Mouse (Mus musculus) heart, postnatal 0 days (tissue): ENCODE measurements around the gene Acyp1. TPM values are rescaled to one million over a fixed set of nuclear protein-coding genes. Genes with fewer than 3 reads are reported as not detected.

ENCODE experiments used
- ATAC-seq: fragments of 200-750 bp; cut with Nextera tagmentation; 2 replicates; pipeline ENCODE4 v1.8.0; 2017; ENCODE audit warnings: low read depth, moderate number of reproducible peaks, moderate library complexity; ENCODE audit not compliant: insufficient read depth
- DNase-seq: peaks from one replicate; pipeline ENCODE4 v3.0.0-alpha.2; 2016; ENCODE audit warnings: low spot score
- H3K27ac ChIP-seq: fragments of 300-500 bp; sonication (generic); 2 replicates; pipeline ENCODE4 v1.5.1; 2014; ENCODE audit warnings: low read depth, mild to moderate bottlenecking
- H3K27me3 ChIP-seq: fragments of 300-500 bp; sonication (generic); 2 replicates; pipeline ENCODE4 v1.6.1; 2014; ENCODE audit warnings: low read length, mixed read lengths; ENCODE audit not compliant: control insufficient read depth, insufficient read depth
- H3K36me3 ChIP-seq: fragments of 300-500 bp; sonication (generic); replicated peaks from 2 replicates; pipeline ENCODE4 v1.6.1; 2014; ENCODE audit warnings: low read length, mixed read lengths; ENCODE audit not compliant: control insufficient read depth, insufficient read depth
- H3K4me1 ChIP-seq: fragments of 300-500 bp; sonication (generic); 2 replicates; pipeline ENCODE4 v1.6.1; 2014; ENCODE audit warnings: antibody characterized with exemption; ENCODE audit not compliant: control insufficient read depth, insufficient read depth
- H3K4me2 ChIP-seq: fragments of 300-500 bp; sonication (generic); 2 replicates; pipeline ENCODE4 v1.6.1; 2014; ENCODE audit warnings: low read depth, mild to moderate bottlenecking, low read length, moderate library complexity
- H3K4me3 ChIP-seq: fragments of 300-500 bp; sonication (generic); 2 replicates; pipeline ENCODE4 v1.5.1; 2014; ENCODE audit warnings: low read depth, low read length
- H3K9ac ChIP-seq: fragments of 300-500 bp; sonication (generic); replicated peaks from 2 replicates; pipeline ENCODE4 v1.6.1; 2014; ENCODE audit warnings: low read depth, low read length, mixed read lengths
- H3K9me3 ChIP-seq: fragments of 300-500 bp; sonication (generic); replicated peaks from 2 replicates; pipeline ENCODE4 v1.6.1; 2016; ENCODE audit warnings: low read length; ENCODE audit not compliant: control insufficient read depth
- CTCF ChIP-seq: IDR thresholded peaks from 2 replicates; pipeline ENCODE4 v1.5.1; 2016; ENCODE audit warnings: antibody characterized with exemption, control low read depth, low read depth
- EP300 ChIP-seq: IDR thresholded peaks from 2 replicates; pipeline ENCODE4 v1.6.1; 2016; ENCODE audit warnings: antibody characterized with exemption, low read depth
- whole genome bisulfite sequencing: fragments of 180-500 bp; shearing (Covaris S2); extraction: QIAGEN DNeasy Blood & Tissue Kit; methylation state at CpG from one replicate; pipeline ENCODE4 v1.1.7; 2014; 5-methylcytosine and 5-hydroxymethylcytosine counted together
- polyA plus RNA-seq: library from polyadenylated mRNA; unstranded; fragments of >200 nt; fragmentation: Nextera tagmentation; extraction: Ambion mirVana; gene quantifications from 2 replicates; pipeline ENCODE4 v1.2.1, GENCODE M21; 2015
- total RNA-seq: library from RNA; depleted of rRNA; stranded (reverse); fragments of >200 nt; gene quantifications from 2 replicates; pipeline ENCODE4 v1.2.3, GENCODE M21; 2014; ENCODE audit warnings: low replicate concordance

Gene Acyp1
- total and polyA plus RNA-seq, 2 experiments from 2014 or later = 18.1 to 59.8 TPM

DNA sequence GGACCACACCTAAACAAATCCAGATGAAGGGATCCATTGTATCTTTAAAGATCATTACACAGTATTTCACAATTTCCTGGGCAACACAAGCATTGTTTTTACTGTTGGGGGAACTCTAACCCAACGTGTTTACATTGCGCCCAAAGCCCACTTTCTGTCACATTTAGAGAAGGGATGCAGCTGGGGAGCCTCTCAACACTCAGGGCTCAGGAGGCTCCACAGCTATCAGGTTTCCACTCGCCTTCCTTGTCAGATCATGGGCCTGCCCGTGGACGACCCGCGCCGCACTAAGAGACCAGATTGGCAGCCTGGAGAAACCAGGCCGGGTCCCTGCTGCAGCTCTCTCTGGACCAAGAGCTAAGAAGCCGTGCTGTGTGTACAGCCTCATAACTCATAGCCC lies 14.7 kb downstream of the Acyp1 start:
- no peak overlapping the region for H3K4me3 ChIP-seq
- 61% methylated on average over 10 of the region's 10 CpGs for WGBS
- no peaks in the 10 kb centered on the region for H3K27me3 ChIP-seq
- ATAC-seq = no peak
- DNase-seq = no peak
- TF ChIP-seq EP300 (no peak), CTCF (no peak)
- H3K36me3 ChIP-seq = peaks cover 12% of the 10 kb centered on the region; the same call in 1 of the 2 replicates
- no peaks in the 10 kb centered on the region for H3K9me3 ChIP-seq
- no peak overlapping the region for H3K9ac ChIP-seq
- no peaks in the 10 kb centered on the region for H3K4me1 ChIP-seq
- no peak overlapping the region for H3K27ac ChIP-seq
- H3K4me2 ChIP-seq = no peak overlapping the region

GRCm38 (mm10) chr12:85271843-85272206 lies 16.4 kb downstream of the Acyp1 start:
- Histone ChIP-seq H3K27ac (no peak overlapping the region), H3K9me3 (no peaks in the 10 kb centered on the region), H3K27me3 (no peaks in the 10 kb centered on the region), H3K9ac (no peak overlapping the region), H3K4me2 (no peak overlapping the region), H3K36me3 (peaks cover 12% of the 10 kb centered on the region; the same call in 1 of the 2 replicates), H3K4me3 (no peak overlapping the region), H3K4me1 (no peaks in the 10 kb centered on the region)
- ATAC-seq = no peak
- 66% methylated on average over 4 of the region's 4 CpGs for WGBS
- DNase-seq = no peak
- TF ChIP-seq CTCF (no peak), EP300 (no peak)

GRCm38 (mm10) chr12:85271132-85271842 lies 17.0 kb downstream of the Acyp1 start:
- ATAC-seq (no peak), DNase-seq (no peak)
- Histone ChIP-seq H3K9me3 (no peaks in the 10 kb centered on the region), H3K4me1 (no peaks in the 10 kb centered on the region), H3K36me3 (peaks cover 8% of the 10 kb centered on the region; the same call in 1 of the 2 replicates), H3K4me3 (no peak overlapping the region), H3K4me2 (no peak overlapping the region), H3K27ac (no peak overlapping the region), H3K9ac (no peak overlapping the region), H3K27me3 (no peaks in the 10 kb centered on the region)
- TF ChIP-seq EP300 (no peak), CTCF (no peak)
- WGBS = 63% methylated on average over 7 of the region's 7 CpGs

- Histone ChIP-seq H3K4me2 (peak within 1 kb of the TSS; percentile 59), H3K4me1 (no peaks in the 10 kb centered on the region), H3K27ac (peak within 1 kb of the TSS; percentile 28), H3K27me3 (no peaks in the 10 kb centered on the region), H3K9me3 (no peaks in the 10 kb centered on the region), H3K4me3 (peak within 1 kb of the TSS; percentile 60), H3K36me3 (0 out of 2 replicates have a peak, but pooled peaks cover 4% of the 10 kb centered on the region), H3K9ac (peak within 1 kb of the TSS; percentile 53)
- peak; percentile 91 for ATAC-seq
- DNase-seq = peak; percentile 69
- TF ChIP-seq EP300 = no peak
- peak; percentile 43 for TF ChIP-seq CTCF
- WGBS = 0% methylated on average over 35 of the region's 35 CpGs
Observed at GRCm38 (mm10) chr12:85270319-85270718, 17.9 kb downstream of the Acyp1 start, which contains the start of gene Mlh3. Mlh3 (minus strand) TSS chr12:85270599.

GRCm38 (mm10) chr12:85269821-85270220 lies 18.4 kb downstream of the Acyp1 start:
- 52% methylated on average over 3 of the region's 3 CpGs for WGBS
- Histone ChIP-seq H3K4me3 (peak overlapping the region; percentile 60), H3K9ac (peak overlapping the region; percentile 53), H3K27me3 (no peaks in the 10 kb centered on the region), H3K27ac (peak overlapping the region; percentile 28), H3K9me3 (no peaks in the 10 kb centered on the region), H3K36me3 (0 out of 2 replicates have a peak, but pooled peaks cover 3% of the 10 kb centered on the region), H3K4me2 (peak overlapping the region; percentile 59), H3K4me1 (no peaks in the 10 kb centered on the region)
- DNase-seq (no peak), ATAC-seq (no peak)
- TF ChIP-seq EP300 (no peak), CTCF (no peak)

DNA sequence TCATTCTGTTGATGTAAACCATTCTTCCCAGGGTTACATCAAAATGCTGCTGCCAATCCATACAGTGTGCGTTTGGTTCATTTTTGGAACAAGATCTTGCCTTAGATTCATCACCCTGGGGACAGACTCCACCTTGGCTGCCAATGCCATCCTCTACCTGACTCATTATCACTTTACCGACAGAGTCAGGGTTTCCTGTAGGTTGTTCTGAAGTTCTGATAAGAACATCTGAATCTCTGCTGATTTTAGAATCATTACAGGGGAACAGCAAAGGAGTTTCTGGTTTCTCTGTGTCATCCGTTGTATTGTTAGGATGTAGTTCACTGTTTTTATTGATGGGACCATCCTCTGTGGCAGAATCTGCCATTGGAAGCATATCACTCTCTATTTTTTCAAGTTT lies 22.0 kb downstream of the Acyp1 start:
- no peak overlapping the region for H3K9ac ChIP-seq
- peaks cover 6% of the 10 kb centered on the region; the same call in 1 of the 2 replicates for H3K4me1 ChIP-seq
- DNase-seq (no peak), ATAC-seq (no peak)
- no peak overlapping the region for H3K27ac ChIP-seq
- 74% methylated on average over 3 of the region's 3 CpGs for WGBS
- no peaks in the 10 kb centered on the region for H3K9me3 ChIP-seq
- no peaks in the 10 kb centered on the region for H3K27me3 ChIP-seq
- TF ChIP-seq CTCF (no peak), EP300 (no peak)
- H3K4me2 ChIP-seq = no peak overlapping the region
- no peak overlapping the region for H3K4me3 ChIP-seq
- no peaks in the 10 kb centered on the region for H3K36me3 ChIP-seq
